Mouse (Mus musculus): ENCODE measurements around the gene Gm45140. TPM values are rescaled to one million over a fixed set of nuclear protein-coding genes. Genes with fewer than 3 reads are reported as not detected.
A peak's percentile ranks its signal among the peaks of the same experiment; 100 is the strongest.

The Gm45140 gene
- polyA plus RNA-seq (2015; fragmentation: Nextera tagmentation; extraction: Ambion mirVana), result 4.2 and 4.7 TPM in 2 replicates

DNA sequence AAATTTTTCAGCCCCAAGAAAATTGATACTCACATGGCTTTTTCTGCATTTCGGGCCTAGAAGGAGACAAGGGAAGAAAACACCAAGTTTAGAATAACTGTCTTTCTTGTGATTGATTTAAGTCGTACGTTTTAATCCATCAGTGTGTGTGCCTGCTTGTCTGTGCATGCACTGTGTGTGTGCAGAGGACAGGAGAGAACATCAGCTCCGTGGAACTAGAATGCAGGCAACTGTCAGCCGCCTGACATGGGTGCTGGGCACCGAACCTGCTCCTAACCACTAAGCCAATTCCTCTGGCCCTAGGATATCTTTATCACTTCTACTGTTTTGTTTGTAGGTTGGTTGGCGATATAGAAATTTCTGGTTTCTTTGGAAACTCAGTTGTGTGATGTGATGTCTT is at the start of gene Gm45140:
TSS of gene Gm45140 (minus strand) at position 101 of the 400 bp plus-strand sequence.
- no peaks in the 10 kb centered on the region for H3K27me3 ChIP-seq (replicated peaks)
- H3K4me2 ChIP-seq, result no peak within 1 kb of the TSS
- no peaks in the 10 kb centered on the region for H3K9me3 ChIP-seq
- no peak within 1 kb of the TSS for H3K27ac ChIP-seq
- 0 out of 2 replicates have a peak, but pooled peaks cover 6% of the 10 kb centered on the region for H3K4me1 ChIP-seq
- peaks cover 6% of the 10 kb centered on the region for H3K36me3 ChIP-seq
- no peak within 1 kb of the TSS for H3K4me3 ChIP-seq (replicated peaks)
- no peak within 1 kb of the TSS for H3K9ac ChIP-seq
- ATAC-seq (ENCODE audit: insufficient read depth, low FRiP score, low read depth), result no peak
- WGBS, result 92% methylated on average over 7 of the region's 7 CpGs

DNA sequence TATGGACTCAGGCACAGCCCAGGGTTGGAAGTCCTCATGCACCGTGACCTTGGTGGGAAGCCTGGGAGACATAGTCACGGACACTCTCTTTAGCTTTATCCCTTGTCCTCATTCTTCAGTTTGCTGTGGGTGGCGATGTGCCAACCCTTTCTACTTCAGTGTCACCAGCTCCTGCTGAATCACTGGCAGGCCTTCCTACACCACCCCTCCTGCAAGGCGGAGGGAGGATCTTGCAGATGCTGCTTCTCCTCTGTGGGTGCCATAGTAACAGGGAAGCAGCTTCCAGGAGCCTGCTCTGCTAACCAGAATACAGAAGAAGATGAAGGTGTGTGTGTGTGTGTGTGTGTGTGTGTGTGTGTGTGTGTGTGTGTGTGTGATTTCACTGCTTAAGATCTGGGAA is 47.2 kb upstream of the Gm45140 start:
- Histone ChIP-seq H3K9ac (no peak overlapping the region), H3K4me3 (replicated peaks) (no peak overlapping the region), H3K4me2 (no peak overlapping the region), H3K36me3 (no peaks in the 10 kb centered on the region), H3K4me1 (0 out of 2 replicates have a peak, but pooled peaks cover 6% of the 10 kb centered on the region), H3K27ac (no peak overlapping the region), H3K27me3 (replicated peaks) (no peaks in the 10 kb centered on the region), H3K9me3 (no peaks in the 10 kb centered on the region)
- WGBS, result 62% methylated on average over 4 of the region's 4 CpGs
- ATAC-seq (ENCODE audit: insufficient read depth, low FRiP score, low read depth), result no peak

DNA sequence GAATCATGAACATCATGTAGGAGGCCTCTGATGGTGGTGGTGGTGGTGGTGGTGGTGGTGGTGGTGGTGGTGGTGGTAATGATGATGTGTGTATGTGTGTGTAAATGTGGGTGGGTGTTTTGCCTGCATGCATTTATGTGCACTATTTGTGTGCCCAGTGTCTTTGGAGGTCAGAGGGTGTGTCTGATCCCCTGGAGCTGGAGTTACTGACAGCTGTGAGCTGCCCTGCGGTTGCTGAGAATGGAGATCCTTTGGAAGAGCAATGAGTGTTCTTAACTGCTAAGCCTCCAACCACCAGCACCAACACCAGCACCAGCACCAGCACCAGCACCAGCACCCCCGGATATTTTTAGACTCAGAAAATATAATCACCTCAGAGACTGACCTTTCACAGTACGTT is 46.6 kb upstream of the Gm45140 start:
- H3K4me1 ChIP-seq, result 0 out of 2 replicates have a peak, but pooled peaks cover 3% of the 10 kb centered on the region
- H3K9ac ChIP-seq, result no peak overlapping the region
- H3K36me3 ChIP-seq, result no peaks in the 10 kb centered on the region
- H3K4me3 ChIP-seq (replicated peaks), result no peak overlapping the region
- no peaks in the 10 kb centered on the region for H3K27me3 ChIP-seq (replicated peaks)
- no peak overlapping the region for H3K4me2 ChIP-seq
- H3K27ac ChIP-seq, result no peak overlapping the region
- no peaks in the 10 kb centered on the region for H3K9me3 ChIP-seq
- ATAC-seq (ENCODE audit: insufficient read depth, low FRiP score, low read depth), result no peak
- WGBS, result 62% methylated on average over 3 of the region's 3 CpGs

DNA sequence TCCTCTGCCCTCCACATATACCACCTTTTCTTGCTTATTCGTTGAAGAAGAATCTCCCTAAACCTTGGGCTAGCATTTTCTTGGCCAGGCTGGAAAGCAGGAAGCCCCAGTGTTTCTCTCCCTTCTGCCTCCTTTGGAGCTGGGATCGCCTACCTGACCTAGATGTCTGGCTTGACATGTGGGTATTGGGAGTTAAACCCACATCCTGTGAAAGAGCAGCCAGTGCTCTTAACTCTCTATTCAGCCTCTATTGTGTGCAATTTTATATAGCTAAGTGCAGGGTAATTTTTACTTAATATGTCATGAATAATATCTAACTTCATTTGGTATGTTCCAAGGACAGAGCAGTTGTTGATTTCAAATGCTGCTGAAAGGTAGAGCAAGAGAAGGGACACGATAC is 44.0 kb upstream of the Gm45140 start:
- H3K4me3 ChIP-seq (replicated peaks), result no peak overlapping the region
- ATAC-seq (ENCODE audit: insufficient read depth, low FRiP score, low read depth), result no peak
- no peaks in the 10 kb centered on the region for H3K4me1 ChIP-seq
- H3K27me3 ChIP-seq (replicated peaks), result no peaks in the 10 kb centered on the region
- WGBS, result 64% methylated on average over 3 of the region's 3 CpGs
- H3K9ac ChIP-seq, result no peak overlapping the region
- H3K9me3 ChIP-seq, result no peaks in the 10 kb centered on the region
- no peaks in the 10 kb centered on the region for H3K36me3 ChIP-seq
- no peak overlapping the region for H3K27ac ChIP-seq
- no peak overlapping the region for H3K4me2 ChIP-seq

DNA sequence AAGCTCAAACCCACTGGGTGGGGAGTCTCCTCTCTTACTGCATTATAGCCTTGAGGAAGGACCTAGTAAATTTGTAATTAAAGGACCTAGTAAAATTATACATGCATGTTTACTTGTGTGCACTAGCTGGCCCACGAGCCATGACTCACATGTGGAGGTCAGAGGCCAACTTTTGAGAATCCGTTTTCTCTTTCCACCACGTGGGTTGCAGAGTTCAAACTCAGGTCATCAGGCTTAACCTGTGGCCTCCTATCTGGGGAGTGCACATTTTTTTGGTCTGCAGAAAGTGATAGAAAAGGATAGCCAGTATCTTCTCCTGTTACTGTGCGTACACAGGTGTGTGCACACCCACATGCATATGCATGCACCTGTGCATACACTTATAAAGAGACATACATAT is 43.4 kb upstream of the Gm45140 start:
- no peak for ATAC-seq (ENCODE audit: insufficient read depth, low FRiP score, low read depth)
- no peak overlapping the region for H3K9ac ChIP-seq
- no peak overlapping the region for H3K4me2 ChIP-seq
- H3K36me3 ChIP-seq, result no peaks in the 10 kb centered on the region
- no peaks in the 10 kb centered on the region for H3K4me1 ChIP-seq
- H3K27me3 ChIP-seq (replicated peaks), result no peaks in the 10 kb centered on the region
- 25% methylated on average over 4 of the region's 4 CpGs for WGBS
- H3K4me3 ChIP-seq (replicated peaks), result no peak overlapping the region
- no peaks in the 10 kb centered on the region for H3K9me3 ChIP-seq
- no peak overlapping the region for H3K27ac ChIP-seq

DNA sequence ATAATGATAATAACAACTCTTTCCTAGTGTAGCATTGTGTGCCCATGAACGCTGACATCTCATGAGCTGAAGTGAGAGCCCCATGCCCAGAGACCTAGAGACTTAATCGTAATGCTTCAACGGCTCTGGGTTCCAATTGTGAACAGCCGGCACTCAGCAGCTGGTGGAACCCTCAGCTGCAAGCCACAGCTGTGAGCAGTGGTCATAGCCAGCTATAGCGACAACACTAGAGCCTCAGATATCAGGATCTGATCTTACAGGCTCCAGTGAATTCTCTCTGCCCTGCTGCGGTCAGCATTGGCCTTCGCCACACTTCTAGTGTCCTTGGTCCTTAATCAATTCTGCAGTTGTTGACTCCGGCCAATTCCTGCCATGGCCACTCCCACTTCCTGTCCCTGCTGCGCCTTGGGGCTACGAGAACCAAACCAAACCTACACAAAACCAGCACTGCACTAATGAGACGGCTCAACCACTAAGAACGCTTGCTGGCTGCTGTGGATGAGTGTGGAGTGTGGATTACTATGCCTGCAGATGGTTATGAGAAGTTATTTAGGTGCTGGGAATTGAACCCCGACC is 40.6 kb upstream of the Gm45140 start:
- Histone ChIP-seq H3K4me1 (no peaks in the 10 kb centered on the region), H3K27me3 (replicated peaks) (no peaks in the 10 kb centered on the region), H3K27ac (no peak overlapping the region), H3K4me3 (replicated peaks) (no peak overlapping the region), H3K36me3 (no peaks in the 10 kb centered on the region), H3K9ac (no peak overlapping the region), H3K9me3 (no peaks in the 10 kb centered on the region), H3K4me2 (0 out of 2 replicates have a peak overlapping the region, but pooled peaks have one; percentile 2)
- no peak for ATAC-seq (ENCODE audit: insufficient read depth, low FRiP score, low read depth)
- 68% methylated on average over 13 of the region's 13 CpGs for WGBS

DNA sequence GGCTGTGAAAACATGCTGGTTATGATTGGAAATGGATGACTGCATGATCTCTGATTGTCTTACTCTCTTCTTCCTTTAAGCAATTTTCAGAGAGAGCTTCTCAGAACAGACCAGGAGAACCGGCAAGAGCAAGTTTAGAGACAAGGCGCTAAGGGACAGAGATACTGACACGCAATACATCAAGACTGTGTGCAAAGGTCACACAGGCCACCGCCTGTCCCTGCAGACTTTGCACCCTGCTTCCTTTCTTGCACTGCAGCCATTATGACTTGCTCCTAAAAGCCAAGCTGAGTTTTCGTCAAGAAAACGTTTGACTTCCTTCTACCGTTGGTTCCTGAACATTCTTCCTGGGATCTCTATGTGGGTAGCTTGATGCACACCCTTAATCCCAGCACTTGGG is 40.0 kb upstream of the Gm45140 start:
- no peak for ATAC-seq (ENCODE audit: insufficient read depth, low FRiP score, low read depth)
- no peaks in the 10 kb centered on the region for H3K4me1 ChIP-seq

DNA sequence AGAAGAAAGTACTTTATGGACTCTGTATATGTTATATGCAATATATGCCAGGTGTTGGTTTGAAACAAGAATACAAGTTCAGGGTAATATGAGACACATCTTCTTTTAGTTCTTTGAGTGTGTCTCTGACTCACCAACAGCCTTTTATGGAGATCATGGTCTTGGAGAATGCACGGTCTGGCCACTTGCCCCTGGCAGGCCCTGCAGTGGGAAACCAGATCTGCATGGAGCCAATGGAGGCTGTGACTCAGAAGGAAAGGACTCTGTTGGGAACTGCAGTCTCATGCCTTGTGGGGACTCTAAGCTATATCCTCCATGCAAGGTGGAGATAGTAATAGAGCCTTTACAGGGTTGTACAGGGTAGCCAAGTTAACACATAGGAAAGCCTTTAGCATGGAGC is 39.5 kb upstream of the Gm45140 start:
- H3K36me3 ChIP-seq, result no peaks in the 10 kb centered on the region
- ATAC-seq (ENCODE audit: insufficient read depth, low FRiP score, low read depth), result no peak

More for the DNA sequence above, 40.0 kb upstream of the Gm45140 start:
- no peak overlapping the region for H3K9ac ChIP-seq
- H3K4me2 ChIP-seq, result no peak overlapping the region
- no peaks in the 10 kb centered on the region for H3K36me3 ChIP-seq
- no peak overlapping the region for H3K4me3 ChIP-seq (replicated peaks)
- no peaks in the 10 kb centered on the region for H3K27me3 ChIP-seq (replicated peaks)
- no peak overlapping the region for H3K27ac ChIP-seq
- 70% methylated on average over 7 of the region's 7 CpGs for WGBS
- no peaks in the 10 kb centered on the region for H3K9me3 ChIP-seq

DNA sequence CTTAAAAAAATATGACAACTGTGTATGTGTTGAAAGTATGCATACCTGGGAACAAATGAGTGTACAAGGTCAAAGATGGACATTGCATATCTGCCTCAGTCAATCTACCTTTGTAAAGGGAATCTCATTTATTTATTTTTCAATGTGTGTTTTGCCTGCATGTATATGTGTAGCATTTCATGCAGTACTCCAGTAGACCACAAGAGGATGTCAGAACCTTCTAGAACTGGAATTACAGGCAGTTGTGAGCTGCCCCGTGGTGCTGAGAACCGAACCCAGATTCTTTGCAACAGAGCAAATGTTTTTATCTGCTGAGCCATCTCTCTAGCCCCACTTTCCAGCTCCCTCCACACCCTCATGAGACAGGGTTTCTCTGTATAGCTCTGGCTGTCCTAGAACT is 38.4 kb upstream of the Gm45140 start:
- ATAC-seq (ENCODE audit: insufficient read depth, low FRiP score, low read depth), result no peak
- Histone ChIP-seq H3K4me1 (no peaks in the 10 kb centered on the region), H3K36me3 (no peaks in the 10 kb centered on the region), H3K4me3 (replicated peaks) (no peak overlapping the region), H3K4me2 (no peak overlapping the region), H3K9me3 (no peaks in the 10 kb centered on the region), H3K9ac (no peak overlapping the region), H3K27ac (no peak overlapping the region), H3K27me3 (replicated peaks) (no peaks in the 10 kb centered on the region)
- WGBS, result 86% methylated on average over 2 of the region's 2 CpGs

More for the DNA sequence above, 39.5 kb upstream of the Gm45140 start:
- no peak overlapping the region for H3K27ac ChIP-seq
- no peak overlapping the region for H3K4me3 ChIP-seq (replicated peaks)
- H3K4me1 ChIP-seq, result no peaks in the 10 kb centered on the region
- 71% methylated on average over 1 of the region's 1 CpGs for WGBS
- H3K27me3 ChIP-seq (replicated peaks), result no peaks in the 10 kb centered on the region
- no peaks in the 10 kb centered on the region for H3K9me3 ChIP-seq
- no peak overlapping the region for H3K4me2 ChIP-seq
- H3K9ac ChIP-seq, result no peak overlapping the region

DNA sequence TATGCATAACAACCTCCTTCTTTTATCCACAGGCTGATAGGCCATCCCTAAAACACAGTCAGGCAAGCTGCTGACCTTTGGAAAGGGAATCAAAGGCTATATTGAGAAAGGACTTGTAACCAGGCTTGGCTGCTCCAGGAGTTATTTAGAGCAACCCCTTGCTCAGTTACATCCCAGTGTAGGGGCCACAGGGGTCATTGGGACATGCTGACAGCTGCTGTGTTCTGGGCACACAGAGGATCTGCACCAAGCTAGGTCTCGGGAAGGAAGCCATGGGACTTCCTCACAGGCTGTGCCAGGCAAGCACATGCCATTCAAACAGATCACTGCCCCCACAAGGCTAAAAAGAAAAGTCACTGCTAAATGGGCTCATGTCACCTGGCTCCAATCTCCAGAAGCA is 37.5 kb upstream of the Gm45140 start:
- Histone ChIP-seq H3K4me2 (no peak overlapping the region), H3K27me3 (replicated peaks) (no peaks in the 10 kb centered on the region), H3K9me3 (no peaks in the 10 kb centered on the region), H3K36me3 (no peaks in the 10 kb centered on the region), H3K9ac (no peak overlapping the region), H3K4me1 (no peaks in the 10 kb centered on the region), H3K27ac (no peak overlapping the region), H3K4me3 (replicated peaks) (no peak overlapping the region)
- WGBS, result 64% methylated on average over 1 of the region's 1 CpGs
- no peak for ATAC-seq (ENCODE audit: insufficient read depth, low FRiP score, low read depth)

DNA sequence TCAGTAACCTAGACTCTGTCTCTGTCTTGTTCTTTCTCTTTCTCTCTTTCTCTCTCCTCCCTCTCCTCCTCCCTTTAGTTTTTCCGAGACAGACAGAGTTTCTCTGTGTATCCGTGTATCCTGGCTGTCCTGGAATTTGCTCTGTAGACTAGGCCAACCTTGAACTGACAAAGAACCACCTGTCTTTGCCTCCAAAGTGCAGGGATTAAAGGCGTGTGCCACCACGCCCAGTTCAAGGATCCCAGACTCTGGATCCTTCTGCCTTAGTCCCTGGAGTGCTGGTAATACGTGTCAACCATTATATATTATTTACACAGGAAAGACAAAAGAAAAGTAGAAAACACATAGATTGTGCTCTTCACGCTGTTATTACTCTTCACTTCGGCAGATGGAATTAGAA is 35.6 kb upstream of the Gm45140 start:
- no peaks in the 10 kb centered on the region for H3K9me3 ChIP-seq
- H3K27me3 ChIP-seq (replicated peaks), result no peaks in the 10 kb centered on the region
- no peak overlapping the region for H3K27ac ChIP-seq
- no peak for ATAC-seq (ENCODE audit: insufficient read depth, low FRiP score, low read depth)
- H3K4me1 ChIP-seq, result no peaks in the 10 kb centered on the region
- 74% methylated on average over 7 of the region's 7 CpGs for WGBS
- H3K36me3 ChIP-seq, result no peaks in the 10 kb centered on the region
- no peak overlapping the region for H3K9ac ChIP-seq
- H3K4me3 ChIP-seq (replicated peaks), result no peak overlapping the region
- H3K4me2 ChIP-seq, result no peak overlapping the region

DNA sequence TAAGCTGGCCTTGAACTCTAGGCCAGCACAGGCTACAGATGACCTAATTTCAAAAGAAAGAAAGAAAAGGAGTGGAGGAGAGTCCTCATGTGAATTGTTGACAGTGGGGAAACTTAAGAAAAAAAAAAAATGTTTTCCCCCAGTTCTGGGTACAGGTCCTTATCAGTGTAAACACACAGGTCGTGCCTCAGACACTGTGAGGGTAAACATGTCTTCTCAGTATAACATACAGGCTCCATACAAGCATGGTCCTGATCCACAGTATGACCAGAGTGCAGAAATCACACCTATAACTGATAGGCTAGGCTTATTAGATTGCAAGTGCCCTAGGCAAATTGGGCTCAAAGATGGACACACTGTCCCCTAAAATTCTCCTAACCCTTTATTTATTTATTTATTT is 34.8 kb upstream of the Gm45140 start:
- ATAC-seq (ENCODE audit: insufficient read depth, low FRiP score, low read depth), result no peak
- WGBS, result 30% methylated on average over 1 of the region's 1 CpGs
- Histone ChIP-seq H3K27ac (no peak overlapping the region), H3K4me3 (replicated peaks) (no peak overlapping the region), H3K4me1 (no peaks in the 10 kb centered on the region), H3K27me3 (replicated peaks) (no peaks in the 10 kb centered on the region), H3K9ac (no peak overlapping the region), H3K9me3 (no peaks in the 10 kb centered on the region), H3K36me3 (no peaks in the 10 kb centered on the region), H3K4me2 (no peak overlapping the region)
